Mouse (Mus musculus) lung, adult 2 months (tissue): ENCODE measurements around the gene Mt1. TPM values are rescaled to one million over a fixed set of nuclear protein-coding genes. Genes with fewer than 3 reads are reported as not detected.

ENCODE experiments used
- DNase-seq: peaks from one replicate; pipeline ENCODE4 v3.0.0; 2022
- H3K4me1 ChIP-seq: fragments of 200-500 bp; 2 replicates; pipeline ENCODE4 v1.6.1; 2011; ENCODE audit warnings: low read length; ENCODE audit not compliant: control insufficient read depth, insufficient read depth
- H3K4me3 ChIP-seq: fragments of 200-500 bp; replicated peaks from 2 replicates; pipeline ENCODE3; 2011; ENCODE audit warnings: low read depth, mild to moderate bottlenecking, control low read depth, low read length; ENCODE audit errors: extremely low read depth
- CTCF ChIP-seq: fragments of 200-500 bp; IDR thresholded peaks from 2 replicates; pipeline ENCODE4 v1.5.1; 2011; ENCODE audit warnings: mild to moderate bottlenecking, low read length, control low read depth; ENCODE audit not compliant: insufficient read depth
- POLR2A ChIP-seq: fragments of 200-500 bp; IDR thresholded peaks from 2 replicates; pipeline ENCODE4 v1.6.1; 2011; ENCODE audit warnings: low read depth, mild to moderate bottlenecking, control low read depth, low read length, borderline replicate concordance; ENCODE audit errors: extremely low read depth
- WGBS: fragments of 180-500 bp; shearing (Covaris S2); methylation state at CpG from one replicate; pipeline ENCODE4 v1.1.7; 2018; 5-methylcytosine and 5-hydroxymethylcytosine counted together
- polyA plus RNA-seq: library from polyadenylated mRNA; depleted of rRNA; stranded (reverse); fragments of >200 nt; gene quantifications from 2 replicates; pipeline ENCODE4 v1.2.3, GENCODE M21; 2012; rRNA removed

Gene Mt1
- polyA plus RNA-seq, 1 experiment = 417 TPM

GRCm38 (mm10) chr8:94204043-94204442 is 25.2 kb downstream of the Mt1 start:
- 51% methylated on average over 3 of the region's 3 CpGs for whole genome bisulfite sequencing
- no peak overlapping the region for H3K4me3 ChIP-seq
- no peak for DNase-seq
- peaks cover 2% of the 10 kb centered on the region; the same call in 1 of the 2 replicates for H3K4me1 ChIP-seq
- TF ChIP-seq POLR2A = no peak
- TF ChIP-seq CTCF = no peak

- no peaks in the 10 kb centered on the region for H3K4me1 ChIP-seq
- DNase-seq = peak; percentile 68
- WGBS = 21% methylated on average over 5 of the region's 5 CpGs
- TF ChIP-seq CTCF (peak; percentile 86), POLR2A (no peak)
- no peak overlapping the region for H3K4me3 ChIP-seq
Measured at GRCm38 (mm10) chr8:94205736-94206135, 26.9 kb downstream of the Mt1 start.

GRCm38 (mm10) chr8:94206256-94206655 is 27.4 kb downstream of the Mt1 start:
- Histone ChIP-seq H3K4me3 (no peak overlapping the region), H3K4me1 (no peaks in the 10 kb centered on the region)
- 74% methylated on average over 8 of the region's 8 CpGs for WGBS
- TF ChIP-seq POLR2A = no peak
- TF ChIP-seq CTCF = no peak
- no peak for DNase-seq

GRCm38 (mm10) chr8:94207491-94207890 is 28.6 kb downstream of the Mt1 start:
- DNase-seq = no peak
- H3K4me1 ChIP-seq = no peaks in the 10 kb centered on the region
- WGBS = 56% methylated on average over 2 of the region's 2 CpGs
- H3K4me3 ChIP-seq = no peak overlapping the region
- no peak for TF ChIP-seq POLR2A
- no peak for TF ChIP-seq CTCF

DNA sequence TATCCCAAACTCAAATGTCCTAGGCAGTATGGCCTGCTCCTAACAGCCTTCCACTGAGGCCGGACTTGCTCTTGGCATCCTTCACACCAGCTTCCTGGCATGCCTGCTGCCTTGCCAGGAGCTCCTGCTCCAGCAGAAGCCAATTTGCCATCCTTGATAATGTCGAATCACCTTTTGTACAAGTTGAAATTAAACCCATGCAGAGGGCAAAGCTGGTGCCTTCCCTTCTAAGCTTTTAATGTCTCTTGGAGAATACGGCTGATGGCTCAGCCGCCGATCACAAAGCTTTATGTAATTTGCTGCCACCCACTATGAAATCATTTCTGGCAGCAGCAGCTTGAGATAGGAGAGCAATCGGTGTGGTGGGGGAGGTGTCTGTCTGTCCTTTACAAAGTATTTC is 30.8 kb downstream of the Mt1 start:
- 68% methylated on average over 6 of the region's 6 CpGs for whole genome bisulfite sequencing
- no peak for DNase-seq
- TF ChIP-seq CTCF = no peak
- no peak for TF ChIP-seq POLR2A
- Histone ChIP-seq H3K4me3 (no peak overlapping the region), H3K4me1 (peaks cover 3% of the 10 kb centered on the region; the same call in 1 of the 2 replicates)

DNA sequence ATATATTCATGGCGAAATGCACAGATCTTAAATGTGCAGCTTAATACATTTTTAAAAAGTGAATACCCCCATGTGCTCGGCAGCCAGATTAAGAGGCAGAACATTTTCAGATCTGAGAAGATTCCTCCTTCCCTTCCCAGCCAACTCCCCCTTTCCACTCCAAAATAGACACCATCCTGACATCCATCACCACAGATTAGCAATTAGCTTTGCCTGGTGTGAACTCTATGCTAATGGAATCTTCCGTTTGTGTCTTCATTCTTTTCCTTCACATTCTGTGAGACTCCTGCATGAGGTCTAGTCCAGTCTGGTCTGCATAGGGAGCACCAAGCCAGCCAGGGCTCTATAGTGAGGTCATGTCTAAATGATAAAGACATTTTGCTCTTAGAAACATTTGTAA is 31.3 kb downstream of the Mt1 start:
- WGBS = 72% methylated on average over 3 of the region's 3 CpGs
- no peak for TF ChIP-seq POLR2A
- H3K4me3 ChIP-seq = no peak overlapping the region
- peaks cover 3% of the 10 kb centered on the region; the same call in 1 of the 2 replicates for H3K4me1 ChIP-seq
- no peak for DNase-seq

DNA sequence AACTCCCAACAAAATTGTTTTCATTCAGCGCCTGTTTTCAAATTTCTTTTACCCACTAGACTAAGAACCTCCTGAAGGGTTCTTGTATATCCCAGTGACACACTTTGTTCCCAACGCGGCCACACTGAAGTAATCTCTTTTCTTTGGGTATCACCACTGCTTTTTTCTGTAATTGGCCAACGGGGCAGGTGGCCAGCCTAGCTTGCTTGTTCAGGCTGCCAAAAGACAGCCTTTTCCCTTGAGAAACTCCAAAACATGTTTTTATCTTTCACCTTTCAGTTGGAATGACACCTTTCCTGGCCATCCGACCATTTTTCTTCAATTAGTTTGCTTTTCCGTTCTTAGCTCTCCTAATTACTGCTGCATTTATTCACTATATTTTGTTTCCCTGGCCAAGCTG is 34.9 kb downstream of the Mt1 start:
- H3K4me3 ChIP-seq = peak overlapping the region; percentile 40
- WGBS = 52% methylated on average over 6 of the region's 6 CpGs
- TF ChIP-seq CTCF (no peak), POLR2A (no peak)
- H3K4me1 ChIP-seq = peaks cover 3% of the 10 kb centered on the region; the same call in 1 of the 2 replicates
- no peak for DNase-seq

DNA sequence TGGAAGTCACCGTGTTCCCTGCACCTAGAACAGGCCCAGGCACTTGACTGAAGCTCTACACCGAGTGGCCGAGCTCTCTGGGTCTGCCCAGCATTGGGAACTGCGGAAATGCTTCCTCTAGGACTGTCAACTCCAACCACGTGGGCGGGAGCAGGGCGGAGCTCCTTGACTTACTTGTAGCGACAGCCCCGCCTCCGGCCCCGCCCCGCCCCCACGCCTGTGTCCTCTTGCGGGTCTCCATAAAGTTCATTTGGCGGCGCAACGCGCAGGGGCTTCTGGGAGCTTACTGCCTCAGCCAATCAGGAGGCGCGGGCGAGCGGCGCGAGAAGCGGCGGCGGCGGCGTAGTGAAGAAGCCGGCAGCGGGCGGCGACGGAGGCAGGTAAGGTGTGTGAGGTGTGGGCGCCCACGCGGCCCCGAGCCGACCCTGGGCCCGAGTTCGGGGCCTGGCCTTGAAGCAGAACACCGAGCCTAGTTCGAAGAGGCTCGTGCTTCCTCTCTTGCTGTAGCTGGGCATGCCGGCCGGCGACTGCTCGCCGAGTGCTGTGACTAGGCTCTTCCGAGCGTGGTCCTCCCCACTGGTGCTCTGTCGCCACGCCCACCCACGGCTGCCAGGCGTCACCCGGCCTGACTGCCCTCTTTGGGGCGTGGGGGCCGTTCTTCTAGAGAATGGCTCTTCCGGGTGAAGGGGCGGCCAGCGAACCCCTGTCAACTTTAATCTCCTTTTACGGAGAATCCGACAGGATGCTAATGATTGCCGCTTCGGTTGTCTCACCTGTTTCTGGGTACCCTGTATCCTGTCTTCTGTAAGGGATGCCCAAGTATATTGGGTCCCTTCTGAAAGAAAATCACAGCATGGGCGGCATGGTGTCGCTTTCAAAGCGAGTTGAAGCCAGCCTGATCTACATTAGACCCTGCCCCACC is 35.6 kb downstream of the Mt1 start, which contains the start of gene Nup93:
TSS of gene Nup93 (plus strand) at position 313 of the 922 bp plus-strand sequence.
- WGBS = under 1% methylated on average over 68 of the region's 68 CpGs
- no peak for TF ChIP-seq CTCF
- TF ChIP-seq POLR2A = peak; percentile 94; the same call in 1 of the 2 replicates
- peak; percentile 93 for DNase-seq
- Histone ChIP-seq H3K4me1 (peaks cover 3% of the 10 kb centered on the region; the same call in 1 of the 2 replicates), H3K4me3 (peak within 1 kb of the TSS; percentile 88)

GRCm38 (mm10) chr8:94227381-94227939 is 48.6 kb downstream of the Mt1 start:
- DNase-seq = no peak
- Histone ChIP-seq H3K4me1 (no peaks in the 10 kb centered on the region), H3K4me3 (no peak overlapping the region)
- 85% methylated on average over 7 of the region's 7 CpGs for WGBS
- no peak for TF ChIP-seq POLR2A
- no peak for TF ChIP-seq CTCF

Other genes starting within 250 kb of the Mt1 start
- gene Amfr, start 166.2 kb upstream of the Mt1 start, polyA plus RNA-seq = 120 and 134 TPM in 2 replicates
- 25.0 and 34.4 TPM in 2 replicates for gene Nudt21, start 142.1 kb upstream of the Mt1 start, polyA plus RNA-seq
- gene Ogfod1, start 141.9 kb upstream of the Mt1 start, polyA plus RNA-seq = 5.8 and 7.5 TPM in 2 replicates
- gene Bbs2, start 80.2 kb upstream of the Mt1 start, polyA plus RNA-seq = 16.0 and 21.5 TPM in 2 replicates
- 935 TPM in 1 of 2 replicates, not detected in the other for gene Mt4, start 41.9 kb upstream of the Mt1 start, polyA plus RNA-seq
- 1.4 and 1.6 TPM in 2 replicates for gene Mt3, start 26.5 kb upstream of the Mt1 start, polyA plus RNA-seq
- 32.2 and 56.0 TPM in 2 replicates for gene Mt2, start 6.4 kb upstream of the Mt1 start, polyA plus RNA-seq
- 10.7 and 15.9 TPM in 2 replicates for gene Nup93, start 35.5 kb downstream of the Mt1 start, polyA plus RNA-seq
- gene Slc12a3, start 150.1 kb downstream of the Mt1 start, polyA plus RNA-seq = 0.27 and 0.29 TPM in 2 replicates
- gene Herpud1, start 207.4 kb downstream of the Mt1 start, polyA plus RNA-seq = 341 and 489 TPM in 2 replicates